7 mouse cellular contexts compared by ENCODE assay signal in genomic region chr4:150236521-150237481, GRCm38 (mm10). TPM values are rescaled to one million over a fixed set of nuclear protein-coding genes. Genes with fewer than 3 reads are reported as not detected.
DNase-seq lines count a peak whose midpoint lies in the region; ATAC-seq lines count a peak whose summit lies in the region.

Gene Eno1 (plus strand): TSS chr4:150236721.

- H3K27me3 ChIP-seq in embryonic facial prominence, embryonic 10.5 days (replicated peaks; ENCODE audit: low read depth, poor library complexity, severe bottlenecking): peaks cover 4% of the 10 kb centered on the region; the same call in 1 of the 2 replicates
- H3K27me3 ChIP-seq in limb, embryonic 10.5 days (ENCODE audit: low read depth, poor library complexity, severe bottlenecking): no peaks in the 10 kb centered on the region
- peaks cover 4% of the 10 kb centered on the region for H3K27me3 ChIP-seq in midbrain, embryonic 13.5 days

- peak; percentile 70 for ATAC-seq in granulocyte monocyte progenitor cell, adult 5-6 weeks (replicated peaks; ENCODE audit: poor library complexity, severe bottlenecking)
- ATAC-seq in midbrain, embryonic 13.5 days: peak; percentile 98

- WGBS in embryonic facial prominence, embryonic 10.5 days: under 1% methylated on average over 78 of the region's 78 CpGs
- WGBS in limb, embryonic 10.5 days: under 1% methylated on average over 78 of the region's 78 CpGs
- WGBS in midbrain, embryonic 13.5 days: under 1% methylated on average over 78 of the region's 78 CpGs

- peak within 1 kb of the TSS; percentile 100 for H3K27ac ChIP-seq in embryonic facial prominence, embryonic 10.5 days (replicated peaks)
- peak within 1 kb of the TSS; percentile 99 for H3K27ac ChIP-seq in limb, embryonic 10.5 days
- peak within 1 kb of the TSS; percentile 100 for H3K27ac ChIP-seq in midbrain, embryonic 13.5 days

- peak within 1 kb of the TSS; percentile 93 for H3K4me2 ChIP-seq in midbrain, embryonic 13.5 days (replicated peaks)

- H3K4me3 ChIP-seq in embryonic facial prominence, embryonic 10.5 days: peak within 1 kb of the TSS; percentile 95
- H3K4me3 ChIP-seq in limb, embryonic 10.5 days: peak within 1 kb of the TSS; percentile 96
- H3K4me3 ChIP-seq in midbrain, embryonic 13.5 days (replicated peaks): peak within 1 kb of the TSS; percentile 85

- H3K9ac ChIP-seq in midbrain, embryonic 13.5 days (replicated peaks): peak within 1 kb of the TSS; percentile 90

- no peaks in the 10 kb centered on the region for H3K9me3 ChIP-seq in embryonic facial prominence, embryonic 10.5 days
- H3K9me3 ChIP-seq in limb, embryonic 10.5 days (replicated peaks): no peaks in the 10 kb centered on the region
- no peaks in the 10 kb centered on the region for H3K9me3 ChIP-seq in midbrain, embryonic 13.5 days

- DNase-seq in adrenal gland, postnatal 10 days: peak; percentile 99
- DNase-seq in embryonic facial prominence, embryonic 10.5 days (ENCODE audit: low spot score): peak; percentile 100
- peak; percentile 95 for DNase-seq in kidney, adult 11 months
- DNase-seq in limb, embryonic 10.5 days (ENCODE audit: low spot score): peak; percentile 100
- peak; percentile 94 for DNase-seq in spleen, adult 12 weeks (ENCODE audit: low spot score)

- H3K36me3 ChIP-seq in embryonic facial prominence, embryonic 10.5 days (replicated peaks): peaks cover 30% of the 10 kb centered on the region
- H3K36me3 ChIP-seq in limb, embryonic 10.5 days: peaks cover 33% of the 10 kb centered on the region
- H3K36me3 ChIP-seq in midbrain, embryonic 13.5 days: peaks cover 14% of the 10 kb centered on the region

- peaks cover 64% of the 10 kb centered on the region for H3K4me1 ChIP-seq in embryonic facial prominence, embryonic 10.5 days
- H3K4me1 ChIP-seq in limb, embryonic 10.5 days: peaks cover 65% of the 10 kb centered on the region
- peaks cover 51% of the 10 kb centered on the region for H3K4me1 ChIP-seq in midbrain, embryonic 13.5 days (replicated peaks)

RNA-seq across cellular contexts. Expression of gene Eno1, which starts in this region (rescaled TPM):
- total RNA-seq in adrenal gland, postnatal 10 days (2021): 100 to 1,000 TPM; 442 to 474 TPM
- 3,458 and 4,025 TPM in 2 replicates for polyA plus RNA-seq in embryonic facial prominence, embryonic 10.5 days (2016; fragmentation: Nextera tagmentation; extraction: Ambion mirVana)
- total RNA-seq in granulocyte monocyte progenitor cell, adult 5-6 weeks (2014; fragmentation: Nextera tagmentation): 409 and 424 TPM in 2 replicates
- total RNA-seq in granulocyte monocyte progenitor cell, adult 5-6 weeks (2017): 380 and 423 TPM in 2 replicates
- 3,103 and 4,103 TPM in 2 replicates for polyA plus RNA-seq in limb, embryonic 10.5 days (2016; fragmentation: Nextera tagmentation; extraction: Ambion mirVana)
- 945 and 955 TPM in 2 replicates for polyA plus RNA-seq in midbrain, embryonic 13.5 days (2015; fragmentation: Nextera tagmentation; extraction: Ambion mirVana)

Comparison
In these comparisons a context has a peak if more than half of its experiments do, and no peak if none do; other contexts are left out.
1. Peak in every context shown above with its lines: DNase-seq, ATAC-seq, H3K4me3 ChIP-seq and H3K27ac ChIP-seq.